Mouse (Mus musculus) midbrain, postnatal 0 days (tissue): ENCODE measurements at regions not wholly inside any gene's neighbourhood (a gene's known extent, or its start where the extent isn't known, plus 50 kb on each side); places are given as distances from the start of the nearest gene placed in this dataset.
A peak's percentile ranks its signal among the peaks of the same experiment; 100 is the strongest.

Experiments used
- ATAC-seq: fragments of 200-750 bp; cut with Nextera tagmentation; 2 replicates; pipeline ENCODE4 v1.8.0; 2017; ENCODE audit warnings: moderate number of reproducible peaks, mild to moderate bottlenecking, moderate TSS enrichment, moderate library complexity; ENCODE audit not compliant: low FRiP score
- DNase-seq: peaks from one replicate; pipeline ENCODE4 v3.0.0-alpha.2; 2015; ENCODE audit warnings: low spot score
- H3K27ac ChIP-seq: fragments of 300-500 bp; sonication (generic); 2 replicates; pipeline ENCODE4 v1.5.1; 2014; ENCODE audit warnings: low read depth, mild to moderate bottlenecking, low read length, mixed read lengths
- H3K27me3 ChIP-seq: fragments of 300-500 bp; sonication (generic); 2 replicates; pipeline ENCODE4 v1.6.1; 2014; ENCODE audit warnings: low read length, control low read depth, mixed read lengths; ENCODE audit not compliant: insufficient read depth
- H3K36me3 ChIP-seq: fragments of 300-500 bp; sonication (generic); 2 replicates; pipeline ENCODE4 v1.6.1; 2014; ENCODE audit warnings: low read length, control low read depth, mixed read lengths; ENCODE audit not compliant: insufficient read depth
- H3K4me1 ChIP-seq: fragments of 300-500 bp; sonication (generic); 2 replicates; pipeline ENCODE4 v1.6.1; 2014; ENCODE audit warnings: mild to moderate bottlenecking, control low read depth, antibody characterized with exemption, low read length, mixed read lengths; ENCODE audit not compliant: insufficient read depth
- H3K4me2 ChIP-seq: fragments of 300-500 bp; sonication (generic); 2 replicates; pipeline ENCODE4 v1.6.1; 2014; ENCODE audit warnings: low read depth, mild to moderate bottlenecking, low read length, mixed read lengths; ENCODE audit not compliant: poor library complexity, severe bottlenecking
- H3K4me3 ChIP-seq: fragments of 300-500 bp; sonication (generic); 2 replicates; pipeline ENCODE4 v1.5.1; 2014; ENCODE audit warnings: low read depth, mild to moderate bottlenecking, low read length, moderate library complexity
- H3K9ac ChIP-seq: fragments of 300-500 bp; sonication (generic); replicated peaks from 2 replicates; pipeline ENCODE4 v1.6.1; 2014; ENCODE audit warnings: mild to moderate bottlenecking, low read length, moderate library complexity, mixed read lengths; ENCODE audit not compliant: poor library complexity, severe bottlenecking
- H3K9me3 ChIP-seq: fragments of 300-500 bp; sonication (generic); 2 replicates; pipeline ENCODE4 v1.6.1; 2016; ENCODE audit warnings: low read length, control low read depth
- CTCF ChIP-seq: IDR thresholded peaks from 2 replicates; pipeline ENCODE4 v1.5.1; 2016; ENCODE audit warnings: antibody characterized with exemption, mild to moderate bottlenecking
- WGBS: fragments of 180-500 bp; shearing (Covaris S2); extraction: QIAGEN DNeasy Blood & Tissue Kit; methylation state at CpG from one replicate; pipeline ENCODE4 v1.1.7; 2014; 5-methylcytosine and 5-hydroxymethylcytosine counted together

DNA sequence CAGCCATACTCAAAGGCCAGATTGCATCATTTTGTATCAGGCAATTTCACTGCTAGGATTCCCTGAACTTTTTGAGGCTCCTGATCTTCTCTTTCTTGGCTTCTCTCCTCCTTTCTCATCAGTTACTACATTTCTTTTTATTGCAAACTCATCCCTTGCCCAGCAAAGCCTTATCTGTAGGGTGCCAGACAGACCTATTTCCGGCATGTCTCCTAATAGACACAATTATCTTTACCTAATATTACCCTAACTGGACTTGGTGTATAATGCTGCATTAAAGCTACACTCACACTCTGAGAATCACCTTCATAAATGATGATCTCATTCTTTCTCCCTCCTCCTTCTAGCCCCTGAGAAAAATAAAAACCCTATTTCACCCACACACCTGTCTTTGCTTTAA lies 396.3 kb upstream of the Nrg3 start:
- H3K27ac ChIP-seq = no peak overlapping the region
- H3K27me3 ChIP-seq = no peaks in the 10 kb centered on the region
- no peak for DNase-seq
- no peak overlapping the region for H3K4me2 ChIP-seq
- 96% methylated on average over 1 of the region's 1 CpGs for WGBS
- H3K9ac ChIP-seq = no peak overlapping the region
- H3K4me3 ChIP-seq = no peak overlapping the region
- ATAC-seq = no peak
- H3K4me1 ChIP-seq = no peaks in the 10 kb centered on the region
- no peak for TF ChIP-seq CTCF
- no peaks in the 10 kb centered on the region for H3K36me3 ChIP-seq
- H3K9me3 ChIP-seq = no peaks in the 10 kb centered on the region

DNA sequence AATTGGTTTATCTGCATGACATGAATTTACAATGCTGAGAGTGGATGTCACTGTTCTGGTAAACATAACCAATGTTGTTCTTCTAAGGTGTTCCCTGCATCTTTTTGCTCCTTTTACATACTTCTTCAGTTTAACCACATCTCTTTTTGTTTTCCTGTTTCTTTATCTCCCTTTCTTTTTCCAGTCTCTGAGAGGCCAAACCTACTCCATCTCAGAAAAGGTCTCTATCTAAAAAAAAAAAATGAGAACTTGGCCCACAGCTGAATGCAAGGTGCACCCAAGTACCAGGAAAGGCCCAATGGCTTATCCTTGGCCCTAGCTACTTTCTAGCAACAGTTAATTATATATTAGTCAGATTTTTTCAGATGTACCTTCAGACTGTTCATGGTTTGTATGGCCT lies 394.3 kb upstream of the Nrg3 start:
- Histone ChIP-seq H3K27me3 (no peaks in the 10 kb centered on the region), H3K36me3 (no peaks in the 10 kb centered on the region), H3K4me1 (no peaks in the 10 kb centered on the region), H3K9ac (no peak overlapping the region), H3K4me2 (no peak overlapping the region), H3K9me3 (no peaks in the 10 kb centered on the region), H3K4me3 (no peak overlapping the region), H3K27ac (no peak overlapping the region)
- ATAC-seq = no peak
- TF ChIP-seq CTCF = no peak
- no peak for DNase-seq

DNA sequence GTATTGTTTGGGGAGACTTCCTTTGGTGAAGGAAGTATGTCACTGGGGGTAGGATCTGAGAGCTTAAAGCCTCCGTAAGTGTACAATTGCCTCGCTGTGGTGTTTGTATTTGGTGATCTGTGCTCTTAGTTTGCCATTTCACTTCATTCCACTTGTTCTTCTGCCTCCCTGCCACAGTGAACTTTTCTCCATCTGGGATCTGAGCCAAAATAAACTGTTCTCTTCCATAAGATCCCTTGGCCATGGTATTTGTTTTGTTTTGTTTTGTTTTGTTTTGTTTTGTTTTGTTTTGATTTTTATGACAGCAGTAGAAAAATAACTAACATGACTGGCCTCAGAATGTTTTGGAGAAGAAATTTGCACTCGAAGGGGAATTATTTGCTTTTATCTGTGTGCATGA lies 387.3 kb upstream of the Nrg3 start:
- DNase-seq (no peak), ATAC-seq (no peak)
- WGBS = 75% methylated on average over 3 of the region's 3 CpGs
- TF ChIP-seq CTCF = no peak
- H3K4me2 ChIP-seq = no peak overlapping the region
- H3K9me3 ChIP-seq = no peaks in the 10 kb centered on the region
- no peaks in the 10 kb centered on the region for H3K36me3 ChIP-seq
- no peak overlapping the region for H3K4me3 ChIP-seq
- H3K27ac ChIP-seq = no peak overlapping the region
- H3K4me1 ChIP-seq = no peaks in the 10 kb centered on the region
- H3K27me3 ChIP-seq = no peaks in the 10 kb centered on the region
- H3K9ac ChIP-seq = no peak overlapping the region

DNA sequence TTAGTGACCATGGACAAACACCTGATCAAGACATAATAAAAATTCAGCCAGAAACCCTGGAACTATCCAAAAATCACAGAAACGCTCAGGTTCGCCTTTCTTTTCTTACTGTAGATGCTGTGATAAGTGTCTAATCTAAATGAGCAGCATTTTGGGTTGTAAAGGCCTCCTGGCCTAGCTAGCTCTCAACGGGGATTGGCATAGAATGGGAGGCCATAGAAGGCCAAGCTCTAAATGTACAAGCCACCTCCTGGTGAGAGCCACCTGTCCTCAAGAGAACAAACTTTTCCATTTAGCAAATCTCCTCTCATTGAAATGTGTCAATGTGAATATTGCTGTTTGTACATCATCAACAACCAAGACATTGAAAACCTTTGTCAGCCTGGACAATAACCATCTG lies 386.4 kb upstream of the Nrg3 start:
- Histone ChIP-seq H3K27ac (no peak overlapping the region), H3K9me3 (no peaks in the 10 kb centered on the region), H3K4me3 (no peak overlapping the region), H3K27me3 (no peaks in the 10 kb centered on the region), H3K9ac (no peak overlapping the region), H3K4me1 (no peaks in the 10 kb centered on the region), H3K4me2 (no peak overlapping the region), H3K36me3 (no peaks in the 10 kb centered on the region)
- TF ChIP-seq CTCF = no peak
- WGBS = 83% methylated on average over 3 of the region's 3 CpGs
- DNase-seq (no peak), ATAC-seq (no peak)

DNA sequence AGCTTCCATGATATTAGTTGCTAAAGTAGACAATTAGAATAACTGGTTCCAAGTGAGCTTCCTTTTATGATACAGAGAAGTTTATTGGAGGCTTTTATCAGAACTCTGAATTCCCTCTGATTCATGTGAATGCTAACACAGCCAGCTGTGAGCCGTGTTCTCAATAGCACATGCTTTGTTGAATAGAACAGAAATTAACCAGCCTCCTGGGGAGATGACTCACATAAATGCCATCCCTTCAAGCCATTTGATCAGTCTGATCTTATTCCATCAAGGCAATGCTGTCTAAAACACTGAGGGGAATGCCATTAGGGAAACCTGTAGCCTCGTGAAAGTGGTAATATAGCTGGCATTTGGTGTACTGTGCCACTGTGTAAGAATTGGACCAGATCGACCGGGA lies 380.1 kb upstream of the Nrg3 start:
- DNase-seq (peak; percentile 12), ATAC-seq (no peak)
- Histone ChIP-seq H3K9me3 (no peaks in the 10 kb centered on the region), H3K27me3 (no peaks in the 10 kb centered on the region), H3K9ac (no peak overlapping the region), H3K36me3 (no peaks in the 10 kb centered on the region), H3K4me3 (no peak overlapping the region), H3K4me2 (no peak overlapping the region), H3K27ac (no peak overlapping the region), H3K4me1 (no peaks in the 10 kb centered on the region)
- no peak for TF ChIP-seq CTCF
- 62% methylated on average over 4 of the region's 4 CpGs for WGBS

- TF ChIP-seq CTCF = no peak
- ATAC-seq (no peak), DNase-seq (no peak)
Measured at GRCm38 (mm10) chr14:39852526-39852925, 379.6 kb upstream of the Nrg3 start.

More at GRCm38 (mm10) chr14:39852526-39852925, 379.6 kb upstream of the Nrg3 start:
- Histone ChIP-seq H3K4me2 (no peak overlapping the region), H3K4me3 (no peak overlapping the region), H3K4me1 (no peaks in the 10 kb centered on the region), H3K9ac (no peak overlapping the region), H3K27me3 (no peaks in the 10 kb centered on the region), H3K36me3 (no peaks in the 10 kb centered on the region), H3K9me3 (no peaks in the 10 kb centered on the region), H3K27ac (no peak overlapping the region)
